Mouse (Mus musculus) forebrain, embryonic 13.5 days (tissue): ENCODE data around the gene Ube2d1. TPM values are rescaled to one million over a fixed set of nuclear protein-coding genes. Genes with fewer than 3 reads are reported as not detected.

Experiments
- polyA plus RNA-seq: library from polyadenylated mRNA; unstranded; fragments of >200 nt; fragmentation: Nextera tagmentation; extraction: Ambion mirVana; gene quantifications from 2 replicates; pipeline ENCODE4 v1.2.1, GENCODE M21; 2015

The Ube2d1 gene
- polyA plus RNA-seq, 1 experiment from 2014 or later: 155 TPM

Other genes with a start within 250 kb of the Ube2d1 start
- 2.2 and 2.7 TPM in 2 replicates for gene Bicc1, start 125.6 kb downstream of the Ube2d1 start, polyA plus RNA-seq
- 75.8 and 78.5 TPM in 2 replicates for gene Tfam, start 47.0 kb downstream of the Ube2d1 start, polyA plus RNA-seq
- 221 and 227 TPM in 2 replicates for gene Cisd1, start 59.7 kb upstream of the Ube2d1 start, polyA plus RNA-seq
- gene Ipmk, start 62.5 kb upstream of the Ube2d1 start, polyA plus RNA-seq: 15.1 and 18.1 TPM in 2 replicates